Mouse (Mus musculus): ENCODE measurements around the gene Pde8a.

DNA sequence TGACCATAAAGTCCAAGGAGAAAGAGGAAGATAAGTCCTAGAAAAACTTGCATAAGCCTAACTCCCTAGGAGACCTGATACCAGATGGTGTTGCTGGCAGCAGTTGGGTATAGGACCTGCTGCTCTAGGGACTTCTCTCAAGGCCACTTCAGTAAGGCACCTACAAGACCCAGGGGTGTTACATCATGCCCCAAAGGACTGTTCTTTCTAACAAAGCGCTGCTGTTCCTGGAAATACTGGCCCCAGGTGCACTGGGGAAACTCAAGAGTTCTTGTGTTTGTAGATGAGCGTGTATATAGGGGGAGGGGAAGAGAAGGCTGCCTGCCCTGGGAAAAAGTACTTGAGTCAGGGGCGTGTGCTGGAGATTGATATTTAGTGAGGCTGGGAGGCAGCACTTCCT lies 16.6 kb upstream of the Pde8a start:
- no peak for TF ChIP-seq CTCF (IDR thresholded peaks at IDR 0.05; ENCODE audit: borderline replicate concordance, insufficient read depth, low read length)
- TF ChIP-seq POLR2A (IDR thresholded peaks at IDR 0.05; ENCODE audit: low read depth, low read length), result no peak
